Mouse (Mus musculus) C2C12 (cell line): ENCODE measurements around the gene Sypl. TPM values are rescaled to one million over a fixed set of nuclear protein-coding genes. Genes with fewer than 3 reads are reported as not detected.

Experiments
- H3K27me3 ChIP-seq: one replicate; pipeline ENCODE4 v1.6.1; 2011; ENCODE audit not compliant: control insufficient read depth, insufficient read depth, insufficient read length
- H3K36me3 ChIP-seq: one replicate; pipeline ENCODE4 v1.6.1; 2011; ENCODE audit not compliant: control insufficient read depth, insufficient read depth
- H3K4me3 ChIP-seq: one replicate; pipeline ENCODE4 v1.5.1; 2011; ENCODE audit warnings: mild to moderate bottlenecking, control low read depth; ENCODE audit not compliant: poor library complexity, insufficient read depth, severe bottlenecking
- H3K79me2 ChIP-seq: one replicate; pipeline ENCODE4 v1.6.1; 2011; ENCODE audit not compliant: control insufficient read depth, insufficient read depth
- H3K79me3 ChIP-seq: one replicate; pipeline ENCODE4 v1.6.1; 2011; ENCODE audit warnings: low read depth, control low read depth
- H3ac ChIP-seq: one replicate; pipeline ENCODE3; 2011; ENCODE audit warnings: low read depth; ENCODE audit not compliant: control insufficient read depth, insufficient read length
- CEBPB ChIP-seq: IDR thresholded peaks from one replicate; pipeline ENCODE4 v1.6.1; 2011; ENCODE audit warnings: low read depth, mild to moderate bottlenecking, control low read depth, moderate library complexity
- CTCF ChIP-seq: IDR thresholded peaks from one replicate; pipeline ENCODE4 v1.5.1; 2011; ENCODE audit not compliant: control insufficient read depth, insufficient read depth, insufficient read length
- FOSL1 ChIP-seq: IDR thresholded peaks from one replicate; pipeline ENCODE4 v1.8.0; 2011; ENCODE audit warnings: mild to moderate bottlenecking, low read length; ENCODE audit not compliant: poor library complexity, insufficient read depth, severe bottlenecking
- MAX ChIP-seq: IDR thresholded peaks from one replicate; pipeline ENCODE4 v1.6.1; 2011; ENCODE audit warnings: mild to moderate bottlenecking, control low read depth
- MYOD1 ChIP-seq: IDR thresholded peaks from one replicate; pipeline ENCODE4 v1.6.1; 2011; ENCODE audit warnings: low read depth; ENCODE audit not compliant: control insufficient read depth, insufficient read length
- MYOG ChIP-seq: IDR thresholded peaks from one replicate; pipeline ENCODE4 v1.6.1; 2011; ENCODE audit not compliant: control insufficient read depth, insufficient read length; ENCODE audit errors: extremely low read depth
- USF1 ChIP-seq: IDR thresholded peaks from one replicate; pipeline ENCODE4 v1.6.1; 2011; ENCODE audit warnings: low read depth, mild to moderate bottlenecking, control low read depth, moderate library complexity
- polyA plus RNA-seq: library from polyadenylated mRNA; unstranded; fragments of >200 nt; fragmentation: generic; extraction: Trizol; gene quantifications from one replicate; pipeline ENCODE4 v1.2.1, GENCODE M21; 2012; ENCODE audit warnings: missing spikeins

Gene Sypl
- polyA plus RNA-seq, 1 experiment: 37.0 TPM

GRCm38 (mm10) chr12:32930566-32930965 is 23.1 kb upstream of the Sypl start:
- no peak for TF ChIP-seq MYOD1
- no peak for TF ChIP-seq MAX
- TF ChIP-seq MYOG: no peak
- TF ChIP-seq USF1: no peak
- TF ChIP-seq FOSL1: no peak
- TF ChIP-seq CTCF: no peak
- no peak for TF ChIP-seq CEBPB
- Histone ChIP-seq H3K79me3 (no peaks in the 10 kb centered on the region), H3K4me3 (no peak overlapping the region), H3K79me2 (no peaks in the 10 kb centered on the region), H3ac (no peak overlapping the region), H3K27me3 (no peaks in the 10 kb centered on the region), H3K36me3 (no peaks in the 10 kb centered on the region)

- H3ac ChIP-seq: no peak overlapping the region
- H3K4me3 ChIP-seq: no peak overlapping the region
- no peaks in the 10 kb centered on the region for H3K79me3 ChIP-seq
- peaks cover 8% of the 10 kb centered on the region for H3K27me3 ChIP-seq
- H3K36me3 ChIP-seq: no peaks in the 10 kb centered on the region
- H3K79me2 ChIP-seq: no peaks in the 10 kb centered on the region
- TF ChIP-seq USF1: no peak
- TF ChIP-seq MAX: no peak
- no peak for TF ChIP-seq CEBPB
- no peak for TF ChIP-seq CTCF
- no peak for TF ChIP-seq FOSL1
- no peak for TF ChIP-seq MYOG
- TF ChIP-seq MYOD1: no peak
These were observed 17.3 kb upstream of the Sypl start for GRCm38 (mm10) chr12:32936246-32936946.

DNA sequence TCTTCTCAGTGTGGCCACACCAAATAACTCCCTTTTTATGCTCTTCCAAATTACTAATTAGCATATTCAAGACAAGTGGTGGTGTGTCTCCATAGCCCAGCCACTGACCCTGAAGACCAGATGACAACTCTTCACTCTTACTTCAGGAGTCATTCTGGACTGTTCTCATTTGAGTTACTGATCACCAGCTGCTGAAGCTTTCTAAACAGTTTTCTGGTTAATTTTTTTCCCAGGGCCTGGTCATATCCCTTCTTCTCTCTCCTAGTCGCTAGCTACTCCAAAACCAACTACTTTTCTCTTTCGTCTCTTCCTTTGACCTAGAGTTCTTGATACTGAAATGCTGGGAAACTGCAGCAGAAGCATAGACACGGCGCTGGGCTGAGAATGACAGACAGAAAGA is 12.6 kb upstream of the Sypl start:
- H3K79me3 ChIP-seq: no peaks in the 10 kb centered on the region
- H3K79me2 ChIP-seq: no peaks in the 10 kb centered on the region
- no peaks in the 10 kb centered on the region for H3K36me3 ChIP-seq
- H3ac ChIP-seq: no peak overlapping the region
- TF ChIP-seq MYOG (no peak), CTCF (no peak), FOSL1 (no peak), MYOD1 (no peak), CEBPB (no peak), USF1 (no peak), MAX (no peak)
- H3K4me3 ChIP-seq: no peak overlapping the region
- peaks cover 8% of the 10 kb centered on the region for H3K27me3 ChIP-seq

DNA sequence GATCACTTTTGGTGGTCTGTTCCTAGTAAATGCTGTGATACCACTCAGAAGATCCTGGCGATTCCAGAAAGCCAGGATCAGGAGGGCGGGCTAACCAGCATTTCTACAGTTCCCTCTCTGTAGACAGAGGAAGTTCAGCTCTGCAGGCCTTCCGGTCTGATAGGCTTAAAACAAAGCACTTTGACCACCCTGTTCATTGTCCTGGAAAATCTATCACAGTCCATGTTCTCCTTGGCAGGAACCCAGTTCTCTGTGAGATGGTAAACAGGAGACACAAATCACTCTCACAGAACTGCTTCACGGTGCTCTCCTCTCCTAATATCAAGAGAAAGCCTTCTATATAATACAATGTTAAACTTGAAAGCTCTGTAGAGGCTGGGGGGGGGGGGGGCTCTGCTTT is 10.3 kb upstream of the Sypl start:
- no peaks in the 10 kb centered on the region for H3K79me3 ChIP-seq
- H3K4me3 ChIP-seq: no peak overlapping the region
- no peaks in the 10 kb centered on the region for H3K79me2 ChIP-seq
- no peak for TF ChIP-seq MAX
- no peak for TF ChIP-seq MYOG
- TF ChIP-seq USF1: no peak
- TF ChIP-seq CTCF: no peak
- TF ChIP-seq FOSL1: no peak
- no peak for TF ChIP-seq MYOD1
- H3K36me3 ChIP-seq: no peaks in the 10 kb centered on the region
- H3ac ChIP-seq: no peak overlapping the region
- no peaks in the 10 kb centered on the region for H3K27me3 ChIP-seq

DNA sequence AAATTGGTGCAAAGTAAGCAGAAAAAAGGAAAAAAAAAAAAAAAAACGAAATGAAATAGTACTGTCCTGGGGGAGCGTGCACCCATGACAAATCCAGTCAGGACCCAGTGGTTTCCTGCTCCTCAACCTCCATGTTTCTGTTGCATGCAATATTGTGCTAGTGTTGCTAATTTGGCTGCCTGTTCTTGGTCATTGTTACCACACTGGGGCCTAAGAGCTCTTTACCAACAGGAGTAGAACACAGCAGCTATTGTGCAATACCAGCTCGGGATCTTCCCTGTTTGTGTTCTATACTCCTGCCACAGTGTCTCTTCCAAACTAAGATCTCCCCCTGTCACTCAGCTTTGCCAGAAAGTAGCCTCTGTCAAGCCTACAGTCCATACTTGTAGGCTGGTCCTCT is 9.7 kb upstream of the Sypl start:
- Histone ChIP-seq H3K27me3 (no peaks in the 10 kb centered on the region), H3K79me3 (no peaks in the 10 kb centered on the region), H3K36me3 (no peaks in the 10 kb centered on the region), H3K4me3 (no peak overlapping the region), H3ac (no peak overlapping the region), H3K79me2 (no peaks in the 10 kb centered on the region)
- TF ChIP-seq MYOD1 (no peak), USF1 (no peak), CEBPB (peak; percentile 60), MYOG (no peak), FOSL1 (no peak), CTCF (no peak), MAX (no peak)

- Histone ChIP-seq H3K27me3 (no peaks in the 10 kb centered on the region), H3ac (no peak overlapping the region), H3K79me3 (no peaks in the 10 kb centered on the region), H3K79me2 (no peaks in the 10 kb centered on the region), H3K4me3 (no peak overlapping the region), H3K36me3 (no peaks in the 10 kb centered on the region)
- TF ChIP-seq MAX: no peak
- no peak for TF ChIP-seq MYOG
- no peak for TF ChIP-seq CTCF
- no peak for TF ChIP-seq MYOD1
- no peak for TF ChIP-seq CEBPB
- no peak for TF ChIP-seq USF1
- TF ChIP-seq FOSL1: no peak
These were observed 8.7 kb upstream of the Sypl start for GRCm38 (mm10) chr12:32944884-32945454.
